Mouse (Mus musculus) Patski (cell line): ENCODE results near the gene Arl5c. TPM values are rescaled to one million over a fixed set of nuclear protein-coding genes. Genes with fewer than 3 reads are reported as not detected.

Experiments used
- ATAC-seq: fragments of 100-300 bp; one replicate; pipeline ENCODE4 v1.8.0; 2021
- CTCF ChIA-PET: fragments of 350-600 bp; sonication (Branson Sonifier 250); formaldehyde crosslinking; loops from one replicate; lab custom pipeline; 2022; ENCODE audit warnings: inconsistent platforms; lab: Charles Lee
- POLR2A ChIA-PET: fragments of 350-600 bp; sonication (Branson Sonifier 250); formaldehyde crosslinking; loops from one replicate; lab custom pipeline; 2022; ENCODE audit warnings: antibody characterized with exemption, inconsistent platforms; lab: Charles Lee
- DNase-seq: peaks from one replicate; pipeline ENCODE4 v3.0.0-alpha.2; 2011; ENCODE audit warnings: low read depth, low spot score
- H3K27me3 ChIP-seq: fragments of 371-371 bp; one replicate; pipeline ENCODE4 v1.5.1; 2021
- CTCF ChIP-seq: fragments of 100-300 bp; IDR thresholded peaks from one replicate; pipeline ENCODE4 v1.5.1; 2021
- in situ Hi-C: fragments of 300-500 bp; cut with MboI; formaldehyde crosslinking; loops from 3 replicates; pipeline ENCODE4 v1.11.1; 2018; ENCODE audit warnings: low pct_unique_long_range_greater_than_20kb, mixed read lengths
- polyA plus RNA-seq: library from polyadenylated mRNA; unstranded; gene quantifications from one replicate; pipeline ENCODE4 v1.2.3, GENCODE M21; 2021

Gene Arl5c
- polyA plus RNA-seq, 1 experiment from 2014 or later: 2.0 TPM

GRCm38 (mm10) chr11:98021118-98021517 is 25.1 kb upstream of the Arl5c start:
- ChIA-PET CTCF (no interaction called here), POLR2A (interaction anchor here (1.7 kb wide), 1 partner anchor 33 kb away, joined by 5 read pairs; no protein-coding TSS in a partner anchor)
- H3K27me3 ChIP-seq: no peaks in the 10 kb centered on the region
- ATAC-seq (no peak), DNase-seq (no peak)
- no peak for TF ChIP-seq CTCF
- in situ Hi-C loops: no loop called here

- CTCF ChIA-PET: interaction anchor here (1.1 kb wide), 1 partner anchor 17 kb away, joined by 3 read pairs; no protein-coding TSS in a partner anchor
- H3K27me3 ChIP-seq: no peaks in the 10 kb centered on the region
- DNase-seq: no peak
- no peak for TF ChIP-seq CTCF
- POLR2A ChIA-PET: no interaction called here
- ATAC-seq: no peak
- in situ Hi-C loops: no loop called here
Measured at GRCm38 (mm10) chr11:98020710-98021109, 24.7 kb upstream of the Arl5c start.

- CTCF ChIA-PET: interaction anchor here (1.1 kb wide), 1 partner anchor 16 kb away, joined by 3 read pairs; no protein-coding TSS in a partner anchor
- TF ChIP-seq CTCF: no peak
- no peak for ATAC-seq
- no peak for DNase-seq
- POLR2A ChIA-PET: no interaction called here
- in situ Hi-C loops: no loop called here
- H3K27me3 ChIP-seq: no peaks in the 10 kb centered on the region
Measured at GRCm38 (mm10) chr11:98019883-98020610, 24.1 kb upstream of the Arl5c start.

- TF ChIP-seq CTCF: no peak
Measured at GRCm38 (mm10) chr11:98018858-98019641, 23.1 kb upstream of the Arl5c start.

GRCm38 (mm10) chr11:98018222-98018621 is 22.2 kb upstream of the Arl5c start:
- in situ Hi-C loops: no loop called here
- no peak for TF ChIP-seq CTCF
- ChIA-PET CTCF (interaction anchor here (2.0 kb wide), 1 partner anchor 13 kb away, joined by 8 read pairs; no protein-coding TSS in a partner anchor), POLR2A (no interaction called here)
- no peaks in the 10 kb centered on the region for H3K27me3 ChIP-seq
- DNase-seq (no peak), ATAC-seq (no peak)

More at GRCm38 (mm10) chr11:98018858-98019641, 23.1 kb upstream of the Arl5c start:
- in situ Hi-C loops: no loop called here
- POLR2A ChIA-PET: no interaction called here
- no peaks in the 10 kb centered on the region for H3K27me3 ChIP-seq
- CTCF ChIA-PET: interaction anchor here (2.0 kb wide), 1 partner anchor 14 kb away, joined by 8 read pairs; no protein-coding TSS in a partner anchor
- no peak for DNase-seq
- no peak for ATAC-seq

GRCm38 (mm10) chr11:98016824-98017223 is 20.8 kb upstream of the Arl5c start:
- no peaks in the 10 kb centered on the region for H3K27me3 ChIP-seq
- no peak for TF ChIP-seq CTCF
- POLR2A ChIA-PET: no interaction called here
- CTCF ChIA-PET: interaction anchor here (2.0 kb wide), 1 partner anchor 12 kb away, joined by 8 read pairs; no protein-coding TSS in a partner anchor
- in situ Hi-C loops: no loop called here
- ATAC-seq (no peak), DNase-seq (no peak)

GRCm38 (mm10) chr11:98016177-98016576 is 20.2 kb upstream of the Arl5c start:
- ATAC-seq: no peak
- no peak for DNase-seq
- CTCF ChIA-PET: no interaction called here
- H3K27me3 ChIP-seq: no peaks in the 10 kb centered on the region
- TF ChIP-seq CTCF: no peak
- in situ Hi-C loops: no loop called here
- POLR2A ChIA-PET: no interaction called here

GRCm38 (mm10) chr11:98012831-98013230 is 16.9 kb upstream of the Arl5c start:
- ChIA-PET POLR2A (no interaction called here), CTCF (interaction anchor here (1.0 kb wide), 1 partner anchor 21 kb away, joined by 3 read pairs; no protein-coding TSS in a partner anchor)
- no peak for TF ChIP-seq CTCF
- no peaks in the 10 kb centered on the region for H3K27me3 ChIP-seq
- ATAC-seq: no peak
- no peak for DNase-seq
- in situ Hi-C loops: no loop called here

GRCm38 (mm10) chr11:98011716-98012115 is 15.7 kb upstream of the Arl5c start:
- no peak for TF ChIP-seq CTCF
- DNase-seq (no peak), ATAC-seq (no peak)
- in situ Hi-C loops: no loop called here
- H3K27me3 ChIP-seq: no peaks in the 10 kb centered on the region
- ChIA-PET POLR2A (interaction anchor here (0.6 kb wide), 1 partner anchor 212 kb away, joined by 3 read pairs; no protein-coding TSS in a partner anchor), CTCF (interaction anchor here (1.2 kb wide), 1 partner anchor 331 kb away, joined by 3 read pairs; no protein-coding TSS in a partner anchor)

- TF ChIP-seq CTCF: no peak
- CTCF ChIA-PET: no interaction called here
- POLR2A ChIA-PET: no interaction called here
- in situ Hi-C loops: no loop called here
- no peak for DNase-seq
- H3K27me3 ChIP-seq: no peaks in the 10 kb centered on the region
- no peak for ATAC-seq
Measured at GRCm38 (mm10) chr11:98008087-98008486, 12.1 kb upstream of the Arl5c start.
